Mouse (Mus musculus) megakaryocyte, embryonic 14.5 days (primary cell): ENCODE data around the gene Cyp1a2. TPM values are rescaled to one million over a fixed set of nuclear protein-coding genes. Genes with fewer than 3 reads are reported as not detected.

ENCODE experiments used
- H3K27me3 ChIP-seq: replicated peaks from 2 replicates; pipeline ENCODE3; 2012; ENCODE audit warnings: inconsistent platforms
- H3K36me3 ChIP-seq: replicated peaks from 2 replicates; pipeline ENCODE3; 2012; ENCODE audit warnings: low read length, inconsistent platforms, mixed read lengths
- H3K4me1 ChIP-seq: 2 replicates; pipeline ENCODE4 v1.6.1; 2012; ENCODE audit warnings: inconsistent platforms
- H3K4me3 ChIP-seq: replicated peaks from 2 replicates; pipeline ENCODE3; 2012; ENCODE audit warnings: moderate library complexity, mild to moderate bottlenecking, inconsistent platforms
- H3K9me3 ChIP-seq: 2 replicates; pipeline ENCODE4 v1.6.1; 2012; ENCODE audit warnings: inconsistent platforms
- FLI1 ChIP-seq: IDR thresholded peaks from 2 replicates; pipeline ENCODE4 v1.6.1; 2012; ENCODE audit warnings: low read length, inconsistent platforms, mixed read lengths
- GATA1 ChIP-seq: IDR thresholded peaks from 3 replicates; pipeline ENCODE4 v1.6.1; 2012; ENCODE audit warnings: mixed read lengths, low read length, inconsistent platforms, borderline replicate concordance
- polyA plus RNA-seq: library from polyadenylated mRNA; stranded (reverse); fragments of >175 nt; gene quantifications from 2 replicates; pipeline ENCODE4 v1.2.3, GENCODE M21; 2012; ENCODE audit warnings: low replicate concordance; ENCODE audit not compliant: insufficient read depth

Cyp1a2 gene
- polyA plus RNA-seq, 1 experiment = not detected

DNA sequence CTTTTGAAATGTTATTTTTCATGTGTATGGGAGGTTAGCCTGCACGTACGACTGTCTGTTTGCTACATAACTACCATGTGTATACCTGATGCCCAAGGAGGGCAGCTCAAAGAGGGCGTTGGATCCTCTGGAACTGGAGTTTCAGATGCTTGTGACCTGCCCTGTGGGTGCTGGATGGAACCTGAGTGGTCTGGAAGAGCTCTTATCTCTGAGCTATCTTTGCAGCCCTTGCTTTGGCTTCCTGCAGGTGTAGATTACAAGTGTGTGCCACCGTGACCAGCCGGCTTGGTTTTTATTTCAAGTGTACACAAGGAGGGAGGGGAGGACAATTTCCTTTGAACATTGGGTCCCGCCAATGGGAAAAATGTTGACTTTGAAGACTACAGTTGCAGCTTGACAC is 23.0 kb downstream of the Cyp1a2 start:
- no peaks in the 10 kb centered on the region for H3K27me3 ChIP-seq
- no peak overlapping the region for H3K4me3 ChIP-seq
- peaks cover 7% of the 10 kb centered on the region; the same call in 1 of the 2 replicates for H3K9me3 ChIP-seq
- H3K36me3 ChIP-seq = no peaks in the 10 kb centered on the region
- peaks cover 40% of the 10 kb centered on the region for H3K4me1 ChIP-seq
- TF ChIP-seq FLI1 (no peak), GATA1 (no peak)

DNA sequence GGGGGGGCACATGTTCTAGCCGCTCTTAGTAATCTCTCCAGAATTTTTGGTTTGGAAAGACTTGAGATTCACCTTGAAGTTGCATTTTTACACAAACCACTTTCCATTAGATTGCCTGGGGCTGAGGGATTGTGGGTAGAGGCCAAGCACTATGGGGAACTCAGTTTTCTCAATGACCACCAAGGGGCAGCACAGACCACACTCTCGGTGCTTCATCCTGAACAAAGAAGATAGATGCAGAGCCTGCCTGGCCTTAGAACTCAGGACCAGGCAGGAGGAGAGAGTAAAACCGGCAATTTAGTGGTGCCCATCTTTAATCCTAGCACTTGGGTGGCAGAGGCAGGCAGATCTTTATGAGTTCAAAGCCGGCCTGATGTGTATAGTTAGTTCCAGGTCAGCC is 23.7 kb downstream of the Cyp1a2 start:
- Histone ChIP-seq H3K4me3 (no peak overlapping the region), H3K4me1 (peaks cover 43% of the 10 kb centered on the region), H3K36me3 (no peaks in the 10 kb centered on the region), H3K27me3 (no peaks in the 10 kb centered on the region), H3K9me3 (peaks cover 7% of the 10 kb centered on the region; the same call in 1 of the 2 replicates)
- TF ChIP-seq GATA1 (no peak), FLI1 (no peak)

DNA sequence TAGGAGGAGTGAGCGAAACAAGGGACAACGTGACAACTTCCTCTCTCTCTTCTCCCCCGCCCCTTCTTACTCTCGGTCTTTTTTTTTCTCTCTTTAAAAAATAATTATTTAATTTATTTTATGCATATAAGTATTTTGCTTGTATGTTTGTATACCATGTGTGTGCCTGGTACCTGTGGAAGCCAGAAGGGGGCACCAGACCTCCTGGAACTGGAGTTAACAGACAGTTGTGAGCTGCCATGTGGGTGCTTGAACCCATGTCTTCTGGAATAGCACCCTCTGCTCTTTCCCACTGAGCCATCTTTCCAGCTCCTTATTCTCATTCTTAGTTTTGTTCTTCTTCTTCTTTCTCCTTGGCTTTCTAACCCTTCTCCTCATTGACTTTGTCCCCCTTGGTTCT is 24.5 kb downstream of the Cyp1a2 start:
- peaks cover 7% of the 10 kb centered on the region; the same call in 1 of the 2 replicates for H3K9me3 ChIP-seq
- H3K4me3 ChIP-seq = no peak overlapping the region
- no peak for TF ChIP-seq FLI1
- no peak for TF ChIP-seq GATA1
- no peaks in the 10 kb centered on the region for H3K27me3 ChIP-seq
- no peaks in the 10 kb centered on the region for H3K36me3 ChIP-seq
- H3K4me1 ChIP-seq = peaks cover 48% of the 10 kb centered on the region

DNA sequence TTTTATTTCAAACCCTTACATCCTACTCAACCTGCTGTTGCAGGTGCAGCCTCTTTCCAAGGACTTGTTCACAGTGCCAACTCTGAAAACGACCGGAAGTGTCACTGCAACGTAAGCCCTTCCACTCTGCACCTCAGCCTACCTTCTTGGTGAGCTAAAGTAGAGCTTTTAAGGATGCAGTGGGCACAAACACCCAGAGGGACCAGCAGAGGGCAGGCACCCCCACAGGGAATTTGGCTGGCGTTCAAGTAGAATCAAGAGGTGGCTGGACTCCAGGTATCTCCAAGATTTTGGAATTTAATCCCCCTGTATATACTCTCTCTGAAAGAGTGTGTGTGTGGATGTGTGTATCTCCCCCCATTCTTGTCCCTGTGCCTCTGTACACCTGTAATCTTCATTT is 25.7 kb downstream of the Cyp1a2 start:
- TF ChIP-seq GATA1 (no peak), FLI1 (no peak)
- Histone ChIP-seq H3K4me1 (peaks cover 59% of the 10 kb centered on the region), H3K27me3 (no peaks in the 10 kb centered on the region), H3K4me3 (no peak overlapping the region), H3K9me3 (no peaks in the 10 kb centered on the region), H3K36me3 (no peaks in the 10 kb centered on the region)

DNA sequence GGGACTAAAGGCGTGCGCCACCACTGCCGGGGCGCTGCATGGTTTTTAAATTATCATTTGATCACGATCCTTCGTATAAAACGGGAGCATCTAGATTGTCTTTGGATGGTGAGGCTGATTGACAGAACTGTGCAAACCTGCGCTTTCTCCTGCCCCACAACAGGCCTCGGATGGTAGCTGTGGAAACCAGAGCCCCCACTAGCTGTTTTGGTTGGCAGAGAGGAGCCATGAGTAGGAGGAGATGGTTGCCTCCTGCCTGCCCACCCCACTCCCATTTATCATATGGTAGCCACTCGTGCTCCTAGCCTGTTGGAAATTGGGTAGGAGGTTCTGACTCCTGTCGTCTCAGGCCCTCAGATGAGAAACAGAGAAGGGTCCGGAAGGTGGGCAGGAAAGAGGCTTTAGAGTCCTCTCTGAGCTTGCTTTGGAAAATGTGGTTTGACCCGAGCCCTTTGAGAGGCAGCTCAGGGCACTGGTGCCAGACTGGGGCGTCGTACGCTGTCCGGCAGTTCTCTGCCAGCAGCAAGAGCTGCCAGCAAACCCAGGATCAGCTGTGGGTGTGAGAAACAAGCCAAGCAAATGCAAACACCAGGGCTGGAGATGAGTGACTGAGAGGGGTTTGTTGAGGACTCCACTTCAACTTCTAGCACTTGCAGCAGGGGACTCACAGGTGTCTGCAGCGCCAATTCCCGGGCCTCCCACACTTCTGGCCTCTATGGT is 26.7 kb downstream of the Cyp1a2 start:
- no peaks in the 10 kb centered on the region for H3K9me3 ChIP-seq
- TF ChIP-seq FLI1 = no peak
- TF ChIP-seq GATA1 = no peak

DNA sequence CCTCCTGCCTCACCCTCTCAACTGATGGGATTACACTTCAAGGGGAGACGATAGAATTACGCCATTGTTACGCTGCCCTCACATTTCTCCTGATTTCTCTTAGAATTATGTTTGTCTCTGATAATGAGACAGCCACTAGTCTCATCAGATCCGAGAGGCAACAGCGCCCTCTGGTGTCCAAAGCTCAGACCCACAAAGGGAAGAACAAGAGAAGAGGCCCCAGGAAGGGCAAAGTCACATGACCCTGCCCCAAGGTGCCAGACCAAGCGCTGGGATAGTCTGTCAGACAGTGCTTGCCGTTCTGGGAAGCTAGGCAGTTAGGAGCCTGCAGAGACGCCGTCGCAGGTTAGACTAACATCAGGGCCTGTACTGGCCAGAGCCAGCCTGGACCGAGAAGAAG is 27.8 kb downstream of the Cyp1a2 start:
- Histone ChIP-seq H3K36me3 (no peaks in the 10 kb centered on the region), H3K27me3 (no peaks in the 10 kb centered on the region), H3K4me3 (peak overlapping the region; percentile 88), H3K4me1 (peaks cover 71% of the 10 kb centered on the region), H3K9me3 (no peaks in the 10 kb centered on the region)
- no peak for TF ChIP-seq FLI1
- TF ChIP-seq GATA1 = no peak

More for the DNA sequence above, 26.7 kb downstream of the Cyp1a2 start:
- Histone ChIP-seq H3K4me3 (no peak overlapping the region), H3K4me1 (peaks cover 69% of the 10 kb centered on the region), H3K36me3 (no peaks in the 10 kb centered on the region), H3K27me3 (no peaks in the 10 kb centered on the region)

DNA sequence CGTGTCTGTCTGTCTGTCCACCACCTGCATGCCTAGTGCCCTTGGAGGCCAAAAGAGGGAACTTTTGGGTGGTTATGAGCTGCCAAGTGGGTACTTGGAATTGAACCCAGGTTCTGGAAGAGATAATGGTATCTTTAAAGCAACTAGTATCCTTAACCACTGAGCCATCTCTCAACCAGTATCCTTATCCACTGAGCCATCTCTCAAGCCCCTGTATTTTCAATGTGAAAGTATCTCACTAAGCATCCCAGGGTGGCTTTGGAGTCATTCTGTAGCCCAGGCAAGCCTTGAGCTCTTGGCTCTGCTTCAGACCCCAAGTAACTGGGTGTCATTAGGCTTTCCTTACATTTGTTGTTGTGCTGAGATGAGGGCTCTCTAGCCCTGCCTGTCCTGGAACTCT is 28.5 kb downstream of the Cyp1a2 start:
- Histone ChIP-seq H3K4me1 (peaks cover 71% of the 10 kb centered on the region), H3K9me3 (no peaks in the 10 kb centered on the region), H3K36me3 (no peaks in the 10 kb centered on the region), H3K4me3 (no peak overlapping the region), H3K27me3 (no peaks in the 10 kb centered on the region)
- TF ChIP-seq GATA1 (no peak), FLI1 (no peak)

DNA sequence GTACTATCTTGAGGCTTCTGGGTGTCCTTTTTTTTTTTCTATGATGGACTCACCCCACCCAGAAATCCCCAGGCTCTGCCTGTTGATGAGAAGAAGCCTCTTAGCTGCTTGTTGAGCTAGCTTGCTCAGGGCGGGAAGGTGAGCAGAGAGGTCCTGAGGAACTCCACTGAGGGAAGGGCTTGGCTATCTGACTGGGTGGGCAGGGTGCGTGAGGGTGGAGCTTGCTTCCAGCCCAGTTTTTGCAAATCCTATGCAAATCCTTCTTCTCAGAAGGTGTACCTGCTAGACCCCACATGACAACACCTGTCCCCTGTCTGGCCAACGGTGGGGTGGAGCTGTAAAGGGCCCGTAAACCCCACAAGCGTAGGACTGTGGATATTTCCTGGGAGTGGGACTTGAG is 30.2 kb downstream of the Cyp1a2 start, which contains the start of gene Csk:
TSS of gene Csk (minus strand) at position 349 of the 400 bp plus-strand sequence.
- TF ChIP-seq FLI1 = no peak
- no peak for TF ChIP-seq GATA1
- H3K4me3 ChIP-seq = no peak within 1 kb of the TSS
- H3K27me3 ChIP-seq = no peaks in the 10 kb centered on the region
- peaks cover 72% of the 10 kb centered on the region for H3K4me1 ChIP-seq
- no peaks in the 10 kb centered on the region for H3K36me3 ChIP-seq
- no peaks in the 10 kb centered on the region for H3K9me3 ChIP-seq

DNA sequence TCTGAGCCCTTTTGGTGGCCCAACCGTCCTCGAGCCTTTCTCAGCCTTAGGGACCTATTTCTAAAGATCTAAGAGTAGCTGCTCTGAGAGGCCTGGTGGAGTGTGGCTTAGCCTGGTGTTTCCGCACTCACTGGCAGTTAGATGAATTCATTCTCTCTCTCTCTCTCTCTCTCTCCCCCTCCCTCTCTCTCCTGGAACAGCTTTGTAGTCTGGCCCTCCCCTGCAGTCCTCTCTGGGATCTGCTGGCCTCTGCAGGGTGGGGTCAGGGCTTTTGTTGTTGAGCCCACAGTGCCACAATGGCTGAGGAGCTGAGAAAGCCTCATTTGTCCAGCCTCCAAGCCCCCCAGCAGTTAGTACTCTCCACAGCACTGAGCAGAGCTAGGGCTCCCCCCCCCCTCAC is 30.6 kb downstream of the Cyp1a2 start:
- no peak for TF ChIP-seq FLI1
- no peak for TF ChIP-seq GATA1
- Histone ChIP-seq H3K27me3 (no peaks in the 10 kb centered on the region), H3K36me3 (no peaks in the 10 kb centered on the region), H3K4me3 (no peak overlapping the region), H3K4me1 (peaks cover 77% of the 10 kb centered on the region), H3K9me3 (no peaks in the 10 kb centered on the region)

DNA sequence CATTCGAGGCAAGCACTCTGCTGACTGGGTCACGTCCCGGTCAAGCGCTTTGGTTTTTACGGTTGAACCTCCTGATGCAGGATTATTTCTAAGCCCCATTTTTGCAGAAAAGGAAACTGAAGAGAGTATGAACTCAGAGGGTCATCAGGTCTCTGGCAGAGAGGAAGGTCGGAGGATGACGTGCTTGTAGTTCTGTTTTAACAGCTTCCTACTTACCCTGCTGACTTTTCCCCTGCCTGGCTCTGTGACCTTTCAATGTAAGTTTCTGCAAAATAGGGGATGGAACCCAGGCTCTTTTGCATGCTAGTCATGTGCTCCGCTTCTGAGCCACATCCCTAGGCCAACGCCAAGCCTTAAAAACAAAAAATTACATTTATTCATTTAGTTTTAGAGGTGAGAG is 31.2 kb downstream of the Cyp1a2 start:
- Histone ChIP-seq H3K36me3 (no peaks in the 10 kb centered on the region), H3K27me3 (no peaks in the 10 kb centered on the region), H3K9me3 (no peaks in the 10 kb centered on the region), H3K4me1 (peaks cover 82% of the 10 kb centered on the region), H3K4me3 (no peak overlapping the region)
- no peak for TF ChIP-seq GATA1
- TF ChIP-seq FLI1 = no peak
